Mouse (Mus musculus): ENCODE data around the gene Gsc. TPM values are rescaled to one million over a fixed set of nuclear protein-coding genes. Genes with fewer than 3 reads are reported as not detected.
"Not testable (repeated sequence)": the region's sequence is repeated elsewhere in the genome, so short reads cannot be mapped to it uniquely, and the experiment has no call there.

Gene Gsc
- polyA plus RNA-seq, 1 experiment from 2014 or later, result 0.31 TPM

DNA sequence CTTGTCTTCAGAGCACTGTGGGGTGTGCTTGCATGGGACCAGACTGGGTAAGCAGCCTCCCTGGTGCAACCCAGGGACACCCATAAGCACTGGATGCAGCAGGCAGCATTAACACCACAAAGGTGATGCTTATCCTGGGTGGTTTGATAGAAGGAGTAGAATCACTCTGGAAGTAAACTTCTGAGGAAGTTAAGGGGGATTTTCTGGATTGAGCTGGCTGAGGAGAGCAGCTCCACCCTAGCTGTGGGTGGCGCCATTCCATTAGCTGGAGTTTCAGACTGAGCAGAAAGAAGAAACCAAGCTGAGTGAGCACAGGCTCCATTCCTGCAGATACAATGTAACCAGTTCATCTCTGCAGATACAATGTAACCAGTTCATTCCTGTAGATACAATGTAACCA, 20.1 kb downstream of the Gsc start:
- WGBS, result 54% methylated on average over 1 of the region's 1 CpGs
- Histone ChIP-seq H3K9me3 (replicated peaks) (no peaks in the 10 kb centered on the region), H3K4me1 (replicated peaks) (no peaks in the 10 kb centered on the region), H3K27ac (ENCODE audit: poor library complexity, severe bottlenecking) (no peak overlapping the region), H3K4me3 (no peak overlapping the region), H3K4me2 (no peak overlapping the region), H3K9ac (no peak overlapping the region), H3K36me3 (no peaks in the 10 kb centered on the region), H3K27me3 (replicated peaks) (peaks cover 15% of the 10 kb centered on the region; the same call in 1 of the 2 replicates)
- no peak for ATAC-seq (ENCODE audit: insufficient number of reproducible peaks, low FRiP score)

DNA sequence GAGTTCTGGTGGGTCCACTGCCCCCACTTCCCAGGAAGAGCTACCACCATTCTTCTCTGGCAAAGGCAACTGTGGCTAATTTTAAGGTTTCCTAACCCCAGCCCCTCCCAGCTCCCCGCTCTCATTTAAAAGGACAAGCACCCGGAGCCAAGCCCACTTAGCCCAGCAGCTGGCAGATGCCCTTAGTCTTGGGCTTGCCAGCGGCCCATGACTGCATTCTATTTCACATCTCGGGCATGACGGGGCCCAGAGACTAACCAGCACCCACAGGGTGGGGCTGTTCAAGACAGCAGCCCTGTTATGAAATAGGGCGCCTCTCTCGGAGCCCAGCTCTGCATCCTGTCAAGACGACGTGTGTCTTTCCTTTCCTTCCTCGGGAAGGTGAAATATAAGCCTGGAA, 22.9 kb downstream of the Gsc start:
- Histone ChIP-seq H3K9ac (no peak overlapping the region), H3K36me3 (no peaks in the 10 kb centered on the region), H3K4me3 (no peak overlapping the region), H3K27me3 (replicated peaks) (peaks cover 23% of the 10 kb centered on the region; the same call in 1 of the 2 replicates), H3K27ac (ENCODE audit: poor library complexity, severe bottlenecking) (no peak overlapping the region), H3K4me2 (no peak overlapping the region), H3K4me1 (replicated peaks) (no peaks in the 10 kb centered on the region), H3K9me3 (replicated peaks) (no peaks in the 10 kb centered on the region)
- no peak for ATAC-seq (ENCODE audit: insufficient number of reproducible peaks, low FRiP score)
- WGBS, result 62% methylated on average over 10 of the region's 10 CpGs

- Histone ChIP-seq H3K4me1 (replicated peaks) (0 out of 2 replicates have a peak, but pooled peaks cover 5% of the 10 kb centered on the region), H3K27me3 (replicated peaks) (peaks cover 26% of the 10 kb centered on the region; the same call in 1 of the 2 replicates), H3K4me2 (peak overlapping the region; percentile 44), H3K9ac (no peak overlapping the region), H3K9me3 (replicated peaks) (no peaks in the 10 kb centered on the region), H3K36me3 (no peaks in the 10 kb centered on the region), H3K4me3 (no peak overlapping the region), H3K27ac (ENCODE audit: poor library complexity, severe bottlenecking) (no peak overlapping the region)
- 27% methylated on average over 13 of the region's 13 CpGs for WGBS
- ATAC-seq (ENCODE audit: insufficient number of reproducible peaks, low FRiP score), result no peak
Measured at GRCm38 (mm10) chr12:104448099-104448498, 25.0 kb downstream of the Gsc start.

DNA sequence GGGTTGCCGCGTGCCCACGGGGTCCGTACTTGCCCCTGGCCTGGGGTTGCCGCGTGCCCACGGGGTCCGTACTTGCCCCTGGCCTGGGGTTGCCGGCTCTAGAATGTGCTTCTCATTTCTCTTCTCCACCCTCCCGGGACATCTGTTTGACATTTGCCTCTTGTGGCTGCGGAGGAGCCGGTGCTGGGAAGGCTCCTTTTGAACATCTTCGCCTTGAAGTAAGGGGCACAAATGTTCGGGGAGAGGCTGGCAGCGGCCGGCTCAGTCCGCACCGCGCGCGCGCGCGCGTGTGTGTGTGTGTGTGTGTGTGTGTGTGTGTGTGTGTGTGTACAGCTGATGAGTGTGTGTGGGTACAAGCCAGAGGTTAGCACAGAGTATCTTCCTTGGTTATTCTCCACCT, 26.1 kb downstream of the Gsc start:
- not testable (repeated sequence) for H3K9ac ChIP-seq; ATAC-seq (ENCODE audit: insufficient number of reproducible peaks, low FRiP score); H3K9me3 ChIP-seq (replicated peaks); H3K4me3 ChIP-seq; H3K4me2 ChIP-seq; H3K36me3 ChIP-seq; H3K27ac ChIP-seq (ENCODE audit: poor library complexity, severe bottlenecking); H3K4me1 ChIP-seq (replicated peaks)
- H3K27me3 ChIP-seq (replicated peaks), result peaks cover 26% of the 10 kb centered on the region; the same call in 1 of the 2 replicates
- 69% methylated on average over 25 of the region's 25 CpGs for WGBS

DNA sequence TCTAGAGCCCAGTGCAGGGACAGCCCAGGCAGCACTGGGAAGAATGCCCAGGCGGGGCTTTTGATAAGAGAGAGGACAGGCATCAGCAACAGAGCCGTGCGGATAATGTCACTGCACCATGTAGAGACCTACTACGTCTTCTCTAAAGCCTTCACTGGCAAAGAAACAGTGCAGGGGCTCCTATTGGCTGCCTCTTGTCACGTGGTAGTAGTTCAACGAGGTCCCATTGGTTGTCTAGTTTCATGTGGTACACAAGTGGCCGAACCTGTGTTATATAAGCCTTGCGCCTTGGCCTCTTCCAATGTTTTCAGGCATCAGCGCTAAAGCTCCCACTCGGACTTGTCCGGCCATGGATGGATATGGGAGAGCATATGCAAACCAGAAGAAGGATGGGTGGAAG, 29.4 kb downstream of the Gsc start:
- Histone ChIP-seq H3K36me3 (no peaks in the 10 kb centered on the region), H3K9ac (no peak overlapping the region), H3K27me3 (replicated peaks) (peaks cover 33% of the 10 kb centered on the region), H3K27ac (ENCODE audit: poor library complexity, severe bottlenecking) (no peak overlapping the region), H3K9me3 (replicated peaks) (no peaks in the 10 kb centered on the region), H3K4me1 (replicated peaks) (peaks cover 8% of the 10 kb centered on the region), H3K4me3 (no peak overlapping the region), H3K4me2 (no peak overlapping the region)
- no peak for ATAC-seq (ENCODE audit: insufficient number of reproducible peaks, low FRiP score)
- 68% methylated on average over 11 of the region's 11 CpGs for WGBS

DNA sequence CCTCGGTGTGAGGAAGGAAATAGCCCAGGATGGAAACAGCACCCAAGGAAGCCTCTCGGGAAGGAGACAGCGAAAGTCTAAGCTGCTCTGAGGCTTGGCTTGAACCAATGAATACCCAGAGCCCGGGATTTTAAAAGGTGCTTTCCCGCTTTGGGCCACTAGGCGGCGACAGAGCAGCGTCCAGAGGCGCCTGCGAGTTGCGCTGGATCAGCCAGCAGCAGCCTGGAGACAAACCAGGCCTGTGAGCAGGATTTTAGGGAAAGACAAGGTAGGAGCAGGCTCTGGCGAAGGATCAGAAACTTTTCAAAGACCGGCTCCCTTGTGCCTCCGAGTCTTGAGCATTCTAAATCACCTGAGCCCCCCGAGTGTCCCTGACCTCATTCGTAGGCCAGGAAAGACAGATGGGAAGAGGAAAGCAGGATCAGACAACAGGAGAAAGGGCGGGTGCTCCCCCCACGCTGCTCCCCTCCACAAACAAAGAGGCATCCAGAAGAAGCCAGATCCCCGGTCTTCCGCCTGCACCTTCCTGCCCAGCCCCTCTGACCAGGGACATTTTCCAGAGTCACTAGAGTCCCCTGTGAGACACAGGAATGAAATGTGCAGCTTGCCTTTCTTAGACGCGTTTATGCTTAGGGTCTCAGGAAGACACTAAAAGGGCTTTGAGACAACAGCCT, 32.9 kb downstream of the Gsc start:
- H3K36me3 ChIP-seq, result no peaks in the 10 kb centered on the region
- H3K4me2 ChIP-seq, result peak overlapping the region; percentile 2; the same call in 1 of the 2 replicates
- H3K4me1 ChIP-seq (replicated peaks), result peaks cover 8% of the 10 kb centered on the region
- peaks cover 26% of the 10 kb centered on the region for H3K27me3 ChIP-seq (replicated peaks)
- H3K4me3 ChIP-seq, result no peak overlapping the region
- ATAC-seq (ENCODE audit: insufficient number of reproducible peaks, low FRiP score), result 0 out of 2 replicates have a peak, but pooled peaks have one; percentile 50
- WGBS, result 8% methylated on average over 22 of the region's 22 CpGs
- peak overlapping the region; percentile 52 for H3K9ac ChIP-seq
- H3K27ac ChIP-seq (ENCODE audit: poor library complexity, severe bottlenecking), result no peak overlapping the region
- no peaks in the 10 kb centered on the region for H3K9me3 ChIP-seq (replicated peaks)

DNA sequence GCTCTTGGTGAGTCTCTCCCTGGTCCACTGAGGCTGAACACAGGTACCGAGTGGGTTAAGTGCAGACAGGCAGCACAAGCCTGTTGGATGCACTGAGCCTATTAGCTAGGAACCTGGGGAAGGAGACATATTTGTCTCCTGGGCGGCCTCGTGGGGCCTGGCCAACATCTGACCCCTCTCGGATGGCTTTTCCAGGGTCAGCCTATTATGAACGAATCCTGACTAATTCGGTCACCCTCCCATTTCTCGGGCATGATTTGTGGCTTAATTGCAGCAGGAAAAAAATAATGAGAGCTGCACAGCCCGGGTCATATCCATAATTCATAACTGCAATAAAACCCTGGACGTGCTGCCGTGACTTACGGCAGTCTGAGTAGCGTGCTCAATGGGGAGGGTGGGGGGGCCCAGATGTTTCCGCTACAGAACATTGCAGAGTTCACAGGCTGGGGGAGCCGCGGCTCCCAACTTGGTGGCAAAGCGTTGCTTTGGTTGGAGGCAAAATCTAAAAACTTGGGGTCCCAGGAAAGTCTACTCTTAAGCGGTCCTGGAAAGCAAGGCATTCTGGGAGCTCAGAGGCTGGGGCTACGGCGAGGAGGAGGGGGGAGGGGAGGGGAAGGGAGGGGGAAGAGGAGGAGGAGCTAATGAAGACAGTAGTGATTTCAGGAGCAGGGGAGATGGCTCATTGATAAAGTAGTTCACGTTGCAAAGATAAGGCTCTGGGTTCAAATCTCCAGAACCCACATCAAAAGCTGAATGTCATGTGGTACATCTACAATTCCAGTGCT, 39.0 kb downstream of the Gsc start:
- Histone ChIP-seq H3K27me3 (replicated peaks) (peaks cover 22% of the 10 kb centered on the region), H3K27ac (ENCODE audit: poor library complexity, severe bottlenecking) (no peak overlapping the region), H3K9me3 (replicated peaks) (0 out of 2 replicates have a peak, but pooled peaks cover 2% of the 10 kb centered on the region), H3K36me3 (no peaks in the 10 kb centered on the region), H3K4me1 (replicated peaks) (no peaks in the 10 kb centered on the region), H3K4me2 (no peak overlapping the region), H3K9ac (no peak overlapping the region), H3K4me3 (no peak overlapping the region)
- ATAC-seq (ENCODE audit: insufficient number of reproducible peaks, low FRiP score), result no peak
- 81% methylated on average over 20 of the region's 20 CpGs for WGBS

DNA sequence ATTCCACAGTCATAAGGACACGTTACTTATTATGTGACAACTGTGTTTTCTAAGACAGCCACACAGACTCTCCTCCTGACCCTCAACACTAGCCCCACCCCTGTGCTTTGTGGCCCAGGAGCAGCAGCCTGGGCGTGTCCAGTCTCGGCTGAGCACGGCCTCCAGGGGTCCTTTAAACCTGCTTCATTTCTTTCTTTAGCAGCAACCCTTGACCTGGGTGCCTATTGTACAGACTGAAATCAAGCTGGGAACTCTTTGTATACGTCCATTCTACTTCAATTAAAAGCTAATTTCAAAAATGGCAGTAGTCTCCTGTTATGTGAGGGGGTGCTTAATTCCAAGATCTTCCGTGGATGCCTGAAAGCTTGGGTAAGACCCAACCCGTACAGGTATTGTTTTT, 39.9 kb downstream of the Gsc start:
- Histone ChIP-seq H3K4me3 (no peak overlapping the region), H3K9ac (no peak overlapping the region), H3K36me3 (no peaks in the 10 kb centered on the region), H3K4me1 (replicated peaks) (no peaks in the 10 kb centered on the region), H3K4me2 (no peak overlapping the region), H3K9me3 (replicated peaks) (0 out of 2 replicates have a peak, but pooled peaks cover 2% of the 10 kb centered on the region), H3K27me3 (replicated peaks) (peaks cover 14% of the 10 kb centered on the region), H3K27ac (ENCODE audit: poor library complexity, severe bottlenecking) (no peak overlapping the region)
- WGBS, result 57% methylated on average over 7 of the region's 7 CpGs
- no peak for ATAC-seq (ENCODE audit: insufficient number of reproducible peaks, low FRiP score)

DNA sequence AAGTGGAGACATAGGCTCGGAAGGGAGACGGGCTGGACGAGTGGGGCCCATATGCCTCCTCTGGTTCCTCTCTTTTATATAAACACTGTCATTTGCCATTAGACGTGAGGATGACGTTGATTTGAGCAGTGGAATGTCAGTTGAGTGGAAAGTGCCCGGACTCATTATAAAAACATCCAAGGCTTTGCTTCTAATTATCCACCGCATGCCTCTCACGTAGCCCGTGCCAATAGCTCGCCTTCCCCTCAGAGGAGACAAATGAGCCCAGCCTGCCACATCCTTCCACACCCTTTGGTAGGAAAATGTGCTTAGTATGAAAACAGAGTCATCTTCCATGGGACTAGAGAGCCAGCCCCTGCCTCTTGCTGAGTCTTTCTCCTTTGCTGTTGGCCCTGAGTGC, 41.8 kb downstream of the Gsc start:
- 68% methylated on average over 10 of the region's 10 CpGs for WGBS
- ATAC-seq (ENCODE audit: insufficient number of reproducible peaks, low FRiP score), result no peak

GRCm38 (mm10) chr12:104426915-104427314, 46.2 kb downstream of the Gsc start:
- H3K4me2 ChIP-seq, result no peak overlapping the region
- H3K9me3 ChIP-seq (replicated peaks), result no peaks in the 10 kb centered on the region
- peaks cover 40% of the 10 kb centered on the region for H3K27me3 ChIP-seq (replicated peaks)
- H3K27ac ChIP-seq (ENCODE audit: poor library complexity, severe bottlenecking), result no peak overlapping the region
- ATAC-seq (ENCODE audit: insufficient number of reproducible peaks, low FRiP score), result no peak
- WGBS, result 8% methylated on average over 7 of the region's 7 CpGs
- H3K36me3 ChIP-seq, result no peaks in the 10 kb centered on the region
- 0 out of 2 replicates have a peak, but pooled peaks cover 5% of the 10 kb centered on the region for H3K4me1 ChIP-seq (replicated peaks)
- no peak overlapping the region for H3K4me3 ChIP-seq
- H3K9ac ChIP-seq, result no peak overlapping the region

More for the DNA sequence above, 41.8 kb downstream of the Gsc start:
- Histone ChIP-seq H3K27me3 (replicated peaks) (peaks cover 15% of the 10 kb centered on the region), H3K4me1 (replicated peaks) (no peaks in the 10 kb centered on the region), H3K9ac (no peak overlapping the region), H3K9me3 (replicated peaks) (0 out of 2 replicates have a peak, but pooled peaks cover 2% of the 10 kb centered on the region), H3K36me3 (no peaks in the 10 kb centered on the region), H3K4me2 (no peak overlapping the region), H3K4me3 (no peak overlapping the region), H3K27ac (ENCODE audit: poor library complexity, severe bottlenecking) (no peak overlapping the region)

- Histone ChIP-seq H3K27ac (ENCODE audit: poor library complexity, severe bottlenecking) (no peak overlapping the region), H3K36me3 (no peaks in the 10 kb centered on the region), H3K9me3 (replicated peaks) (no peaks in the 10 kb centered on the region), H3K27me3 (replicated peaks) (peaks cover 39% of the 10 kb centered on the region), H3K4me2 (no peak overlapping the region), H3K9ac (no peak overlapping the region), H3K4me3 (no peak overlapping the region), H3K4me1 (replicated peaks) (0 out of 2 replicates have a peak, but pooled peaks cover 5% of the 10 kb centered on the region)
- no peak for ATAC-seq (ENCODE audit: insufficient number of reproducible peaks, low FRiP score)
- WGBS, result 67% methylated on average over 3 of the region's 3 CpGs
Measured at GRCm38 (mm10) chr12:104425591-104425990, 47.5 kb downstream of the Gsc start.
